Mouse (Mus musculus): Measurements from ENCODE around the gene Arhgap27.
A peak's percentile ranks its signal among the peaks of the same experiment; 100 is the strongest.
"Not testable (repeated sequence)": the region's sequence is repeated elsewhere in the genome, so short reads cannot be mapped to it uniquely, and the experiment has no call there.

The Arhgap27 gene

DNA sequence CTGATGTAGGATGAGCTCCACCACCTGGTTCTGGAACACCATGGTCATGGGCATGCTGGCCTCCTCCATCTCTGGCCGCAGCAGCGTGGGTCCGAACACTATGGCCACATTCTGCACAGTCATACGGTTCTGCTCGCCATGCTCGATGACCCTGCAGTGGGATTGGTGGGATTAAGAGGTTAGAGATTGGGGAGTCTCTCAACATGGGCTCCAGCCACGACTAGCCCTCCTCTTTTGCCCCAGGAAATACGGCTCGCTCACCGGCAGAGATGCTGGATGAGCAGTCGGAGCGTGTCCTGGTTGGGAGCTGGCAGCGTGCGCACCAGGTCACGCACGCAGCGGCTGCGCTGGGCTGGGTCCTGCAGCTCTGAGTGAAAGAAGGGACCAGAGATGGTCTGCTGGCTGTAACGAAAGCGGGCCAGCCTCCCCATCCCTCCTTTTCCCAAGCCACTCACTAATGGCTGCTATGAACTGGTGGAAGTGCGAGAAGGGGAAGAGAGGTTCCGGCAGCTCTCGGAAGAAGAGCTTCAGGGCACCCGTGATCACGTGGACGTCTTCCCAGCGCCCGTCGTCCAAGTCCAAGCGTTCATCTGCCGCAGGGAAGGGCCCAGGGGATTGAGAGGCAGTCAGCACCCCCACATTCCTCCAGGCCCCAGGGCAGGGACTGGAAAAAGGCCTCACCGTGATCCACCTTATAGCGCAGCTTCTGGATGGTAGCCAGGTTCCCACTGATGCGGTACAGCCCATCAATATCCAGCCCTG lies 30.4 kb downstream of the Arhgap27 start:
- DNase-seq (ENCODE audit: low spot score in 2 of 2) = no peak

DNA sequence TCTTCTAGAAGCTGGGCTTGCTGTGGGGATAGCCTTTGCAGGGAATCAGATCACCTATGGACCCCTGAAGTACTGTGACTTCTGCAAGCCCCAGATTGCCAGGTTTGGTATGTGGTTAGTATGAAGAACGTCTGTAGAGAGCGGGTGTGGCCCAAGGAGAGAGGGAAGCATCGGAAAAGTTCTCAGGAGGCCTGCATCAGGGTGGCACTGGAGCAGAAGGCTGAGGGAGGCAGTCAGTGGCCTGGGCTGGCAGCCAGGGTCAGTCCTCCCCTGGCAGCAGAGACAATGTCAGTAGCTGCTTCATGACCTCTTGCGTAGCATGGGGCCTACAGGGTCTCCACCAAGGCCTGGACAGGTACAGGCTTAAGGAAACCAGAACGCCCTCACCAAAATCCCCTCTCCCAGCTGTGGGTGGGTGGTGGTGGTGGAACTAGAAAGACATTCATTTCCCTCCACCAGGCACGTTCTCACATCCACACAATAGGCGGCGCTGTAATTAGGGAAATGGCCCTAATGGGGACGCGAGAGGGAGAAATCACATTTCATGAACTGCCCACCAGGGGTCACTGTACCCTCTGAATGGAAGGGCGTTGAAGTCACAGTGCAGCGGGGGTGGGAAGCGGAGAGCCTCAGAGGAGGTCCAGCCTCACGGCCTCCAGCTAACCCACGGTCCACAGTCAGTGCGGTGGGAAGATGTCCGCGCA lies 31.2 kb downstream of the Arhgap27 start:
- peak; percentile 44 to 74 for DNase-seq (ENCODE audit: low spot score in 2 of 2)

DNA sequence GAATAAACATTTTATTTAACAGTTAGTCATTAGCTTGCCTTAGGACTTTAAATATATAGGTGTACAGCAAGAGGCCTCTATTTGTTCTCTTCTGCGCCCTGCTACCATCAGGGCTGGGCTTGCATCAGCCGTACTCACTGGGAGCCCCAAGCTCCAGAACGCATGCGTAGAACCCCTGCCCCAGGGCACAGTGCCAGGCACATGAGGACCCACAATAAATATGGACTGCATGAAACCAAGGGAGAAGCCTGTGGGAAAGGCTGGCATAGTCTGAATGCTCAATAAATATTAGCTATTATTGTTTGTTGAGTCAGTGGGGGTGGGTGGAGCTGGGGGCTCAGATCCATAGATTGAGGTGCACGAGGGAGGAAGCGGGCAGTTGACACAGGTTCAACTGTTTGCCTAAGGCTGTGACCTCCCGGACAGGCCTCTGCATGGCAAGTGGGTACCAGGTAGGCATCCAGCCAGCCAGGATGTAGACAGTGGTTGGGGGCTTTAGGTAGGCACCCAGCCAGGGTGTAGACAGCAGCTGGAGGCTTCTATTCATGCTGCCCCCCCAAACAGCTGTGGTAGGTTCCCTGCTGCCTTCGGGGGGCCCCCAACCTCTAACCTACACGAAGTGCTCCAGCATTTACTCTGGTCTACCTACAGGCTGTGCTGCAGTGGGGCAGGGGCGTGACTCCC lies 31.8 kb downstream of the Arhgap27 start:
- DNase-seq (ENCODE audit: low spot score in 2 of 2) = no peak

DNA sequence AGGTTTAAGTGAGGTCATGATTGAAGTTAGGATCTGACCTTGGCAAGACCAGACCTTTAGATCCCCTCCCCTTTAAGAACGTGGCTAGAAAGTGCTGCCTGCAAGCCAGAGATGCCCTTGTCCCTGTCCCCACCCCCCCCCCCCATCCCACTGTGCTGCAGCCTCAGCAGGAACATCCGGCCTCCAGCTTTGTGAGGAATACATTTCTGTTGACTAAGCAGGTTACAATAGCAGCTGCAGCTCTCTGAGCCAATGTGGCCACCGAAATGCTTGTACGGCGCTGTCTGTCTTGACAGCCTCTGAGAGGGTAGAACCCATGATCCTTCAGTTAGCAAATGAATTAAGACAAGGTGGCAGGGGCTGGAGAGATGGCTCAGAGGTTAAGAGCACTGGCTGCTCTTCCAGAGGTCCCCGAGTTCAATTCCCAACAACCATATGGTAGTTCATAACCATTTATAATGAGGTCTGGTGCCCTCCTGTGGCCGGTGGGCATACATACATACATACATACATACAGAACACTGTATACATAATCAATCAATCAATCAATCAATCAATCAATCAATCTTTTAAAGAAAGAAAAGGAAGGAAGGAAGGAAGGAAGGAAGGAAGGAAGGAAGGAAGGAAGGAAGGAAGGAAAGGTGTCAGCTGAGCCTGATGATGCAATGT lies 32.7 kb downstream of the Arhgap27 start:
- DNase-seq (ENCODE audit: low spot score in 2 of 2) = no peak

DNA sequence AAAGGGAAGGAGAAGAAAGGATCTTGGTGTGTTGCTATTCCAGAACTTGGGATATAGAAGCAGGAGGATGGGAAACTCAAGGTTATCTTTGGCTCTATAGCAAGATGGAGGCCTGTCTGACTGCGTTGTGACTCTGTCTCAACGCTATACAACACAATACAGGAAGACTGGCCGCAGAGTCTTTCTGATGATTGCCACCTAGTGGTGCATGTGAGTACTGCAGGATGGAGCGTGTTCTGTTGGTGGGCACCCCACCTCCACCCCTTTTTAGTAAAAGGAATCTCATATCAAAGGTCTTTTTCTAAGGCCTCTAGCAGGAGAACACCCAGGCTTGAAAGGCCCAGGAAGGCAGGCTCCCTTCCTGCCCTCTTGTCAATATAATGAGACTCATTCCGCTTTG lies 36.5 kb downstream of the Arhgap27 start:
- peak; percentile 70 to 91 for DNase-seq (ENCODE audit: low spot score in 2 of 2)

DNA sequence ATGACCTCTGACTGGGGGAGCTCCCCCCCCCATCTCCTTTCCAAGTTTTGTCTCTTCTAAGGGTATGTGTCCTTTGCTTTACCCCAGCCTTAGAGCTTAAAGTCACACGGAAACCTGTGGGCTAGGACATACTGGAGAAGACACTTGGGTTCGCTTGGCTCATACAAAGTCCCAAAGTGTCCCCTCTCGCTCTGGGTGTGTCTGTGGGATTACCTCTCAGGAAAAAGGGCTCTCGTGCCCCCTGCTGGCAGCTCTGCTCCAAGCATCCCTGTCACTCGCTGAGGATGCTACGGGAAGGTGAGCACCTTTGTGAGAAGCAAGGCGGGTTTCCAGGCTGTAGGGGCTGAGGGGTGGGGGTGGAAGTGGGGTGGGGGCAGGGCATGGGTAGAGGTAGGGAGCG lies 38.3 kb downstream of the Arhgap27 start:
- DNase-seq (ENCODE audit: low spot score in 2 of 2) = peak; percentile 46 to 72

DNA sequence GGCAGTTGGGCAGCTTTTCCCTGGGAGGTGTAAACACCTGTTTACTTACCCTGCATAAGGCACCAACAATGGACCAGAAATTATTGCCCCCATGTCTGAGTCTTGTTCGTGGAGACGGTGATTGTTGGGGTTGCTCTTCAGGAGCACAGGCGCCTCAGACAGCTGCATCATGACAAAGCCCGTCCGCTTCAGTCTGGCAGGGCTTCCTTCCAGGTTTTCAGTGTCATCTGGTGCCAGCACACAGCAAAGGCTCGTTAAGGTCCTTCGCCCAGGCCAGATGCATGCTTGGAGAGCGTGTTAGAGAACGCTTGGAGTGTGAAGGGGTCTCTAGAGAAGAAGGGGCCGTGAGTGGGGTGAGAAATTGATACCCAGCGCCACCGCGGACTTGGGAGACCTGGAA lies 38.8 kb downstream of the Arhgap27 start:
- DNase-seq (ENCODE audit: low spot score in 2 of 2) = no peak

DNA sequence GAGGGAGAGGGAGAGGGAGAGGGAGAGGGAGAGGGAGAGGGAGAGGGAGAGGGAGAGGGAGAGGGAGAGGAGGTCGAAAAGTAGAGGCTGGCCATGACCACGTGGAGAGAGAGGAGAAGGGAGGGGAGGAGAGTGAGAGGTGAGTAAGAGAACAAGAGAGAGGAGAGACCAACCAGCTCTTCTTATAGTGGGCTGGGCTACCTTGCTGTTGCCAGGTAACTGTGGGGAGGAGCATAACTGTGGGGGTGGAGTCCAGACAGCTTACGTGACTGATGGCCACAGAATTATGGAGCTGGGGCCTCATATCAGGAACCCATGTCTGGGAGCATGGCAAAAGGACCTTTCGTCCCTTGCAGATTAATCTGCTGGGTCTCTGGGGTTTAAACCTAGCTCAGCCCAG lies 40.7 kb downstream of the Arhgap27 start:
- DNase-seq (ENCODE audit: low spot score in 2 of 2) = not testable (repeated sequence)

DNA sequence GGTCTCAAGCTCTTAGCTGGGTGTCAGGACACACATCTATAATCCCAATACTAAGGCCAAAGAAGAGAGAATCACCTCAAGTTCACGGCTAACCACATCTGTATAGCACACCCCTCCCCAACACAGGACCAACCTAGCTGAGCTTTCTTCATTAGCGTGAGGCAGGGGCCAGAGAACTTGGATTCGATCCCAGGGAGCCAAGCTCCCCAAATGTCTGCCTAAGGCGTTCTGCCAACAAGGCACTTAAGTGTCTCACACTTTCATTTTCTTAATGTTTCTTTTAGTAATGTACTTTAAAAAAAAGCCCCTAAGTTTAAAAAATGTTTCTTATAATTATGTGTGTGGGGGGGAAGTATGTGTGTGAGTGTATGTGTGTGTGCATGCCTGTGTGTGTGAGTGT lies 42.8 kb downstream of the Arhgap27 start:
- no peak for DNase-seq (ENCODE audit: low spot score in 2 of 2)

DNA sequence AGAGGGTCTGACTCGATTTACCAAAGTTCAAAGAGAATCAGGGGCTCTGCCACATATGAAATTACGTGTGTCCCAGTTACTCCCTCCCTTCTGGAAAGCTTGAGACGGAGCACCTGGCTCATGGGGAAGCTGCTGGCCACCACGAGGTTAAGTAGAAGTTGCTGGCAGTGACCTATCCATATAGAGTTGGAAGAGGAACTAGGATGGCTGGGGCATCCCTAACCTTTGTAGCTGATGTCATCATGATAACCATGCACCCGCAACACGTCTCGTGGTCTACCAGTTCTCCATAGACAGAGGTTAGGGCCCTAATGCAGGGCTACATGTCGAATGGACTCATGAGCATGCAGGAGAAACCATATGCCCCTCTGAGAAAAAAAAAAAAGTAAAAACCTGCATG lies 43.3 kb downstream of the Arhgap27 start:
- DNase-seq (ENCODE audit: low spot score in 2 of 2) = no peak

DNA sequence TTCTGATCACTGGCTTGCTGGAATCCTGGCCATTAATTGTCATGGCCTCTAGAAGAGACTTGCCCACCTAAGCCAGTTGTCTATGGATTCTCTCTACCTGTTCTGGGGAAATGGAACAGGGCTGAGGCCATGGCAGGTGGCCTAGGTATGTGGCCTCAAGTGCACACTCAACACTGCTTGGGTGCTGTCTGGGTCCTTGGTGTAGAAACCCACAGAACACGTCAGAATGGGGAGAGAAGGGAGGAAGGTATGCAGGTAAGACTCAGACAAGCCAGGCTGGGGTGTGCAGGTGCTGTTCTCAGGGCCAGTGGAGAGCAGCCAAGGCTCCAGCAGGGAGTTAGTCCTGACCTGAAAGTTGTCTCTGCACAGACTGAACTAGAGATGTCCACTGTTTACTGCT lies 45.5 kb downstream of the Arhgap27 start:
- DNase-seq (ENCODE audit: low spot score in 2 of 2) = no peak

DNA sequence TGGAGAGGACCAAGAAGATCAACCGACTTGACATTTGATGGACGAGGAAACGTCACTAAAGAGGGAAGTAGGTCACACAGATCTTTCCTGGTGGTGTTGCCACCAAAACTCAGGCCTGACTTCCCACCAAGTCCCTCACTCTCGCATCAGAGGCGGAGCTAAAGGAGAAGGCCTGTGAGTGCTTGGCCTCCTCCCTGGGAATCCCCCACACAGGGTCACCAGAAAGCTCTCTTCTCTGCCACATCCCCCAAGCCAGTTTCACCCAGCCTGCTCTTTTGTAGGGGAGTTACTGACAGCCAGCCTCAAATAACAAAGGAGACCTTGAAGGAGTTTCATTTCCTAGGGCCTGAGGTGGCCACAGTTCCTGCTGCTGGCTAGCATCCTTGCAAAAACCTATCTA lies 48.1 kb downstream of the Arhgap27 start:
- no peak for DNase-seq (ENCODE audit: low spot score in 2 of 2)

DNA sequence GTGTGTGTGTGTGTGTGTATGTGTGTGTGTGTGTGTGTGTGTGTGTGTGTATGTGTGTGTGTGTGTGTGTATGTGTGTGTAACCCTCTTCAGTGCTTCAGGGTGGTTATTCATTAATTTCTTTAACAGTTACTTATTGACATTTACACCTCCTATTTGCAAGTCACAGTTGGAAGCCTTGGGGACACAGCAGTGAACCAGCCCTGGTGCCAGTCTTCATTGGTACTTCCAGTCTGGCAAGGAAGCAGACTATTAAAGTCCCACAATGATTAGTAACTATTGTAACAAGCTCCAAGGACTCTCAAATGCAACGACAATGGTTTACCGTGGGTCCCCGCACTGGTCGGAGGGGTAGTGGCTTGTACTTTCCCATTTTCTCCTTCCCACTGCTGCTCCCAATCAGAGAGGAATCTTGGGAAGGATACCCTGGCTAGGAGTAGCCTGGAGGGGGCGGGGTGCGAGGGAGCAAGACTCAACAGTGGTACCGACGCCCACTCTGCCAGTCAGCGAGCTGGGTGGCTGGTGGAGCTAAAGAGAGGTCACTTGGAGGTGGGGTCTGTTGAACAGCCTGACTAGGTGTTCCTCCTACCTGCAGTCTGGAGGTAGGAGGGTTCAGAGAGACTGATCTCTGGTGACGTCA lies 48.6 kb downstream of the Arhgap27 start:
- no peak for DNase-seq (ENCODE audit: low spot score in 2 of 2)

DNA sequence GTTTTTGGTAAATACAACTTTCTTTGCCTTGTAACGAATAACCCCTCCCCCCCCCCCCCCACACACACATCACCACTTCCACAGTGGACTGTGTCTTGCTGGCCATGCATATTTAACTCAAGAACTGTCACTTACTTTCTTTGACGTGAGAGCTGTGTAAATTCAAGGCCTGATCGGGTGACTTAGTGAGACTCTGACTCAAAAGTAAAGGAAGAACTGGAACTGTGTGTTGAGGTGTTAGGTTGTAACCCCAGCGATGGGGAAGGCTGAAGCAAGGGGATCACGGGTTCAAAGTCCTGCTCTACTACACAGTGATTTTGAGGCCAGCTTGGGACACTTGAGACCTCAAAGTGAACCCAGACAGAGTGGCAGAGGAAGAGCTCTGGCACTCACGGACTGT lies 50.0 kb downstream of the Arhgap27 start:
- no peak for DNase-seq (ENCODE audit: low spot score in 2 of 2)

DNA sequence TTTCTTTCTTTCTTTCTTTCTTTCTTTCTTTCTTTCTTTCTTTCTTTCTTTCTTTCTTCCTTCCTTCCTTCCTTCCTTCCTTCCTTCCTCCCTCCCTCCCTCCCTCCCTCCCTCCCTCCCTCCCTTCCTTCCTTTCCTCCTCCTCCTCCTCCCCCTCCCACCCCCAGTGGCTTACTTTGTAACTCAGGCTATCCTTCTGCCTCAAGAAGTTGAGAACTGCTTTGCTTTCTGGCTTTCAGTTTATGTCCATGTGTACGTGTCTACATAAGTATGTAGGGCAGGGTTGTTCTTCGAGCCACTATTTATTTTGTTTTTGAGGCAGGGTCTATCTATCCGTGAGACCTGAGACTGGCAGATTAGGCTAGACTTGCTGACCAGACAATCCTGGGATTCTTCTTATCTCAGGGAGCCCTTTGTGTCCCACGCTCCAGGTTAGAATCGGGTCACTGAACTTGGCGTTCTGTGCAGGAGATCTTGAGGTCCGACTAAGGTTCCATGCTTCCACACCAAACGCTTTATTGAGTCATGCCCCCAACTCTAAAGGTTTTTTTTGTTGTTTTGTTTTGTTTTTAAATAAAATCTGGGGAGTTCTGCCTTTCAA lies 50.7 kb downstream of the Arhgap27 start:
- no peak for DNase-seq (ENCODE audit: low spot score in 2 of 2)

DNA sequence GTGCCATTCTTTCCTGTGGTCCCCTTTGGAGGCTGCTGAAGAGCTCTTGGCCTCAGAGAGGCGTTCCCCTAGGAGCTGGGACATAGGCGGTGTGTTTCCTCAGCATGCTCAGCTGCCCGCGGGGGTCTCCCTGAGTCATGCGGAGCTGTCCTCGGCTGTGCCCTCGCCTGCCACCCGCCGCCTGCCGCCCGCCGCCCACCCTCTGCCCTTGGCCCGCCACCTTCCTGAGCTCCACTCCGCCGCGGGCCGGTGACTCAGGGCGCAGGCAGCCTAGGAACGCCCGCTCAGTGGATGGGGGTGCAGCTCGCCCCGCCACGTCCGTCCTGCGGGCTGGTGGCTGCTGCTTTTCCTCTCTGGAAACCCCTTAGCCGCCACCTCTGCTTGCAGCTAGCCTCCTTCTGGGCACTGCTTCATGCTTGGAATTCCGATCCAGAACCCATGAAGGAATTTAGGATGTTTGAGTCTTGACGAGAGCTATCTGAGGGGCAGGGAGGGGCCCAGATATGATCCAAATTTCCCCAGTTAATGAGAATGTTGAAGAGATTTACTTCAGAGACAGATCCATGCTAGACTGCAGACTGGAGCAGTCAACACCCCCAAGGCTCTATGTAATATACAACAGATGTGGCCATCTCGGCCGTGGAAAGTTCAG lies 51.4 kb downstream of the Arhgap27 start:
- peak in 1 of 2 experiments; percentile 40 for DNase-seq (ENCODE audit: low spot score in 2 of 2)

DNA sequence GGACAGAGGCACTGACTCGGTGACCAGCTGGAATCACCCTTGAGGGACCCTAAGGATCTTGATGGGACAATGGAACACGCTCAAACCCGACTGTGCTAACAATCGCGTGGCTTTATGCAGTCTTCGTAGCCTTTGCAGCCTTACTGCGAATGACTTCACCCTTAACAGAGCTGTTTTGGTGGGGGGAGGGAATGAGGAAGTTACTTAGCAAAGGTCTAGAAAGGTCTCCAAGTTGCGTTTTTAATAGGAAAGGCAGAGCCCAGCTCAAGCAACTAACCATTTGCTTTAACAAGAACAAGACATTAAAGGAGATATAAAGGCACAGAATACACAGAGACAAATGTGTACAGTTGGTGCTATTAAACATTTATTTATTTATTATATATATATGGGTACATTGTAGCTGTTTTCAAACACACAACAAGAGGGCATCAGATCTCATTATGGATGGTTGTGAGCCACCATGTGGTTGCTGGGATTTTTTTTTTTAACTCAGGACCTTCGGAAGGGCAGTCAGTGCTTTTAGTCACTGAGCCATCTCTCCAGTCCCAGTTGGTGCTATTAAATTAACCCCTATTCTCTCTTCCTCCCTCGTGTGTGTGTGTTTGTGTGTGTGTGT lies 53.4 kb downstream of the Arhgap27 start:
- no peak for DNase-seq (ENCODE audit: low spot score in 2 of 2)

DNA sequence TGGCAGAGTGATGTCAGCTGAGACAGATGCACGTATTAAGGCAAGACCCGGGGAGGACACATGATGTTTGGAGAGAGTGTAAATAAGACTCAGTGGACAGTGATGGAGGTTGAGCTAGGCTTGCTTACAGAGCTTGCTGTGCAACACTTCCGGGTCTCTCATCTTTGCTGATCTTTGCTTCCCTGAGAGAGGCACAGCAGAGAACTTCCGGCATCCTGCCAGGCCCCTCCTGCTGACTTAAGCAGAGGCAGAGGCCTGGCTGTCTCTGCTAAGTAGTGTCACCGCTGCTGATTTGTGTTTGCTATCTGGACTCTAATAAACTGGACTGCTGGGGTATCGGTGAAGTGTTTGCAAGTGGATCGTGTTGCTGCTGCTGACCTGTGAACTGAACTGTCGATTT lies 55.6 kb downstream of the Arhgap27 start:
- DNase-seq (ENCODE audit: low spot score in 2 of 2) = no peak

DNA sequence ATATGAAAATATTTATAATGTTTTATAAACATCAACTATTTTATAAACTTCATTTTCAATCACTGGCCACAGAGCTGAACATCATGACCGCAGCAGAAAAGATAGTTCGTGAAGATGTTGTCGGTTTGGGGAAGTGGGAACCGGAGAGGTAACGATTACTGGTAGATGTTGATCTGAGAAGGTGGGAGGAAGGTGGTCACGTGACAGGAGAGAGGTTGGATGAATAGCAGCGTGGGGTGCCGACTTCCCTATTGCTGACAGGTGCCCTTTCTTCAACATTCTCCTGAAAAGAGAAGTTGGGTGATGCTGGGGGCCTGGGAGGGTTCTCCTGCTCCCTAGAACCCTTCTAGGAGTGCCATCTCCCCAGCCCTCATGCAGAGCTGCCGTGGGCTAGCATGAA lies 59.0 kb downstream of the Arhgap27 start:
- DNase-seq (ENCODE audit: low spot score in 2 of 2) = no peak

DNA sequence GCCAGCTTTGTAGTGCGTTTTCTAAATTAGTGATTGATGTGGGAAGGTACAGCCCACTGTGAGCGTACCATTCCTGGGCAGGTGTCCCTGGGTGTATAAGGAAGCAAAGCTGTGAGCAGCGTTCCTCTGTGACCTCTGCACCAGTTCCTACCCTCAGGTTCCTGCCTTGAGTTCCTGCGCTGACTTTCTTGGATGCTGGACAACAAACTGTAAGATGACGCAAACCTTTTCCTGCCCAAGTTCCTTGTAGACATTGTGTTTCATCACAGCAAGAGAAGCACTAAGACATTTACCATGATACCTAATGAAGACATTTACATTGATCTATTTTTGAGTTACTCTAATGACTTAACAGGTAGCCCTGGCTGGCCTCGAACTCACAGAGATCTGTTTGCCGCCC lies 68.7 kb downstream of the Arhgap27 start:
- DNase-seq (ENCODE audit: low spot score in 2 of 2) = no peak
